Mouse (Mus musculus): ENCODE measurements around the gene Naip6.
"Not testable (repeated sequence)": the region's sequence is repeated elsewhere in the genome, so short reads cannot be mapped to it uniquely, and the experiment has no call there.

Gene Naip6

GRCm38 (mm10) chr13:100317256-100317893 is at the start of gene Naip6:
Gene Naip6, minus strand, starts transcription at chr13:100317674.
- in situ Hi-C loops (cut with MboI, MseI): not testable (repeated sequence)

GRCm38 (mm10) chr13:100352315-100352714 is 34.8 kb upstream of the Naip6 start:
- in situ Hi-C loops (cut with MboI, MseI): loop anchor here (5.0 kb wide), 1 partner anchor 75 kb away; no protein-coding TSS in a partner anchor

GRCm38 (mm10) chr13:100349510-100350173 is 32.2 kb upstream of the Naip6 start:
- in situ Hi-C loops (cut with MboI, MseI): loop anchor here (5.0 kb wide), 2 partner anchors 77 to 78 kb away; no protein-coding TSS in a partner anchor

- in situ Hi-C loops (cut with MboI, MseI): no loop called here
These were observed 24.3 kb upstream of the Naip6 start for GRCm38 (mm10) chr13:100341822-100342221.

- in situ Hi-C loops (cut with MboI, MseI): not testable (repeated sequence)
These were observed 14.3 kb upstream of the Naip6 start for GRCm38 (mm10) chr13:100331728-100332127.

GRCm38 (mm10) chr13:100328899-100329298 is 11.4 kb upstream of the Naip6 start:
- in situ Hi-C loops (cut with MboI, MseI): not testable (repeated sequence)

GRCm38 (mm10) chr13:100328029-100328428 is 10.6 kb upstream of the Naip6 start:
- in situ Hi-C loops (cut with MboI, MseI): not testable (repeated sequence)

- in situ Hi-C loops (cut with MboI, MseI): loop anchor here (5.0 kb wide), 1 partner anchor 70 kb away; no protein-coding TSS in a partner anchor
These were observed 4.9 kb upstream of the Naip6 start for GRCm38 (mm10) chr13:100322266-100322837.

- in situ Hi-C loops (cut with MboI, MseI): no loop called here
These were observed 32.9 kb downstream of the Naip6 start for GRCm38 (mm10) chr13:100284611-100285010.

- in situ Hi-C loops (cut with MboI, MseI): loop anchor here (5.0 kb wide), 1 partner anchor 76 kb away; no protein-coding TSS in a partner anchor
These were observed 45.9 kb downstream of the Naip6 start for GRCm38 (mm10) chr13:100271474-100272132.

GRCm38 (mm10) chr13:100256996-100257395 is 60.5 kb downstream of the Naip6 start:
- in situ Hi-C loops (cut with MboI, MseI): not testable (repeated sequence)

- in situ Hi-C loops (cut with MboI, MseI): not testable (repeated sequence)
These were observed 61.5 kb downstream of the Naip6 start for GRCm38 (mm10) chr13:100255925-100256324.

- in situ Hi-C loops (cut with MboI, MseI): loop anchor here (5.0 kb wide), 1 partner anchor 70 kb away; no protein-coding TSS in a partner anchor
These were observed 65.6 kb downstream of the Naip6 start for GRCm38 (mm10) chr13:100251897-100252296.

GRCm38 (mm10) chr13:100246896-100247519 is 70.5 kb downstream of the Naip6 start:
- in situ Hi-C loops (cut with MboI, MseI): not testable (repeated sequence)

GRCm38 (mm10) chr13:100246223-100246622 is 71.3 kb downstream of the Naip6 start, which contains the start of gene Naip5:
Gene Naip5, minus strand, starts transcription at chr13:100246323.
- in situ Hi-C loops (cut with MboI, MseI): not testable (repeated sequence)

- in situ Hi-C loops (cut with MboI, MseI): no loop called here
These were observed 73.8 kb downstream of the Naip6 start for GRCm38 (mm10) chr13:100243702-100244101.
